Mouse (Mus musculus) layer of hippocampus, adult 18-20 months (tissue): Measurements from ENCODE around the gene Olfr1355. TPM values are rescaled to one million over a fixed set of nuclear protein-coding genes. Genes with fewer than 3 reads are reported as not detected.
"Not testable (repeated sequence)": the region's sequence is repeated elsewhere in the genome, so short reads cannot be mapped to it uniquely, and the experiment has no call there.

Experiments
- DNase-seq, 2 experiments: peaks; one replicate each; pipeline ENCODE4 v3.0.0; 2022; ENCODE audit warnings: low spot score in 2 of 2
- long read RNA-seq: library from polyadenylated mRNA; stranded (forward); transcript quantifications from one replicate; pipeline ENCODE4 v2.0.0, GENCODE M21; 2021
- total RNA-seq, 2 experiments: library from RNA; stranded (reverse); gene quantifications; 2 replicates each; pipeline ENCODE4 v1.2.3; 2021

The Olfr1355 gene
- not detected for total RNA-seq
- long read RNA-seq, result 0 reads

- no peak for DNase-seq
These were observed at the start of gene Olfr1355 for GRCm38 (mm10) chr10:78875240-78875639. Olfr1355 (plus strand) TSS chr10:78875540.

GRCm38 (mm10) chr10:78840456-78840855 is 34.9 kb upstream of the Olfr1355 start:
- not testable (repeated sequence) for DNase-seq

GRCm38 (mm10) chr10:78852066-78852465 is 23.3 kb upstream of the Olfr1355 start, which contains the start of gene Olfr1356:
Olfr1356 (minus strand) TSS chr10:78852166.
- DNase-seq, result no peak

GRCm38 (mm10) chr10:78912871-78913270 is 37.5 kb downstream of the Olfr1355 start, which contains the start of gene Olfr1354:
Olfr1354 (plus strand) TSS chr10:78913171.
- DNase-seq, result not testable (repeated sequence)

Other genes with a start within 250 kb of the Olfr1355 start
- gene Casp14, start 157.2 kb upstream of the Olfr1355 start, total RNA-seq, result not detected
- under 1 TPM; 0.56 to 0.72 TPM for gene Ccdc105, start 122.5 kb upstream of the Olfr1355 start, total RNA-seq
- gene Slc1a6, start 95.0 kb upstream of the Olfr1355 start, total RNA-seq, result 10 to 100 TPM; 11.0 to 13.7 TPM
- not detected for gene Olfr1356, start 23.4 kb upstream of the Olfr1355 start, total RNA-seq
- not detected for gene Olfr1354, start 37.6 kb downstream of the Olfr1355 start, total RNA-seq
- gene Olfr8, start 75.1 kb downstream of the Olfr1355 start, total RNA-seq, result not detected
- gene Olfr1353, start 87.8 kb downstream of the Olfr1355 start, total RNA-seq, result not detected
- not detected for gene Olfr1352, start 105.5 kb downstream of the Olfr1355 start, total RNA-seq
- gene Olfr1351, start 136.9 kb downstream of the Olfr1355 start, total RNA-seq, result not detected
- not detected for gene Olfr57, start 153.2 kb downstream of the Olfr1355 start, total RNA-seq
- gene 2610008E11Rik, start 222.1 kb downstream of the Olfr1355 start, total RNA-seq, result 10 to 100 TPM; 19.3 to 20.0 TPM